Mouse (Mus musculus) testis, adult 2 months (tissue): Measurements from ENCODE around the gene Zcchc12. TPM values are rescaled to one million over a fixed set of nuclear protein-coding genes. Genes with fewer than 3 reads are reported as not detected.

ENCODE experiments used
- H3K27ac ChIP-seq: fragments of 200-500 bp; 2 replicates; pipeline ENCODE4 v1.5.1; 2012; ENCODE audit warnings: low read depth, low read length; ENCODE audit not compliant: control insufficient read depth, insufficient read depth
- H3K27me3 ChIP-seq: fragments of 200-500 bp; 2 replicates; pipeline ENCODE4 v1.6.1; 2012; ENCODE audit warnings: mild to moderate bottlenecking, low read length, moderate library complexity; ENCODE audit not compliant: control insufficient read depth, insufficient read depth
- H3K36me3 ChIP-seq: fragments of 200-500 bp; 2 replicates; pipeline ENCODE4 v1.6.1; 2012; ENCODE audit warnings: mild to moderate bottlenecking, low read length; ENCODE audit not compliant: control insufficient read depth, insufficient read depth
- H3K4me1 ChIP-seq: fragments of 200-500 bp; 2 replicates; pipeline ENCODE4 v1.6.1; 2012; ENCODE audit warnings: low read length; ENCODE audit not compliant: control insufficient read depth, insufficient read depth
- H3K4me3 ChIP-seq: fragments of 200-500 bp; 2 replicates; pipeline ENCODE4 v1.5.1; 2012; ENCODE audit warnings: low read depth, mild to moderate bottlenecking, low read length, moderate library complexity, mixed read lengths; ENCODE audit not compliant: control insufficient read depth
- CTCF ChIP-seq: fragments of 200-500 bp; IDR thresholded peaks from 2 replicates; pipeline ENCODE4 v1.5.1; 2012; ENCODE audit warnings: low read depth, mild to moderate bottlenecking, inconsistent platforms, low read length, moderate library complexity; ENCODE audit not compliant: control insufficient read depth, insufficient read depth, insufficient replicate concordance
- POLR2A ChIP-seq: fragments of 200-500 bp; IDR thresholded peaks from 2 replicates; pipeline ENCODE4 v1.6.1; 2012; ENCODE audit warnings: low read depth, mild to moderate bottlenecking, inconsistent platforms, low read length, moderate library complexity; ENCODE audit not compliant: control insufficient read depth
- polyA plus RNA-seq: library from polyadenylated mRNA; depleted of rRNA; stranded (reverse); fragments of >200 nt; gene quantifications from 2 replicates; pipeline ENCODE4 v1.2.3, GENCODE M21; 2012; rRNA removed

Zcchc12 gene
- polyA plus RNA-seq, 1 experiment, result 1.7 TPM

GRCm38 (mm10) chrX:36235652-36236051 is 39.9 kb downstream of the Zcchc12 start:
- H3K36me3 ChIP-seq, result no peaks in the 10 kb centered on the region
- H3K4me3 ChIP-seq, result no peak overlapping the region
- no peak for TF ChIP-seq CTCF
- TF ChIP-seq POLR2A, result no peak
- no peaks in the 10 kb centered on the region for H3K27me3 ChIP-seq
- no peak overlapping the region for H3K27ac ChIP-seq
- no peaks in the 10 kb centered on the region for H3K4me1 ChIP-seq

Other genes with a start within 250 kb of the Zcchc12 start
- gene Il13ra1, start 83.8 kb upstream of the Zcchc12 start, polyA plus RNA-seq, result 0.46 and 0.59 TPM in 2 replicates
- gene Lonrf3, start 132.4 kb downstream of the Zcchc12 start, polyA plus RNA-seq, result 7.7 and 10.4 TPM in 2 replicates
- 3.7 and 5.1 TPM in 2 replicates for gene Gm6268, start 205.4 kb downstream of the Zcchc12 start, polyA plus RNA-seq